Comparison of ENCODE assay signal across 8 mouse cellular contexts in genomic region chr6:13837916-13838676, GRCm38 (mm10). TPM values are rescaled to one million over a fixed set of nuclear protein-coding genes. Genes with fewer than 3 reads are reported as not detected.
DNase-seq lines count a peak whose midpoint lies in the region; ATAC-seq and TF ChIP-seq lines count a peak whose summit lies in the region.

No protein-coding gene starts in this region.

- H3K36me3 ChIP-seq in ES-E14 (ENCODE audit: control insufficient read depth, insufficient read depth, low read length, poor library complexity, severe bottlenecking) (no peaks in the 10 kb centered on the region), macrophage (ENCODE audit: inconsistent target) (no peaks in the 10 kb centered on the region)
- H3K36me3 ChIP-seq in embryonic facial prominence, embryonic 14.5 days (ENCODE audit: control insufficient read depth, insufficient read depth, low read length): no peaks in the 10 kb centered on the region
- no peaks in the 10 kb centered on the region for H3K36me3 ChIP-seq in intestine, embryonic 16.5 days (ENCODE audit: control insufficient read depth, insufficient read depth, low read length)
- no peaks in the 10 kb centered on the region for H3K36me3 ChIP-seq in stomach, embryonic 16.5 days (ENCODE audit: control insufficient read depth, insufficient read depth, low read length)

- peak overlapping the region; percentile 71 for H3K9ac ChIP-seq in ES-E14 (ENCODE audit: insufficient read depth, low read depth, low read length, poor library complexity, severe bottlenecking)
- H3K9ac ChIP-seq in embryonic facial prominence, embryonic 14.5 days (ENCODE audit: low read depth, low read length): peak overlapping the region; percentile 87
- peak overlapping the region; percentile 89 for H3K9ac ChIP-seq in intestine, embryonic 16.5 days (ENCODE audit: low read depth, low read length)
- peak overlapping the region; percentile 87 for H3K9ac ChIP-seq in stomach, embryonic 16.5 days (ENCODE audit: low read length)

- no peaks in the 10 kb centered on the region for H3K9me3 ChIP-seq in ES-E14 (ENCODE audit: control insufficient read depth, insufficient read depth, low read depth, low read length)
- no peaks in the 10 kb centered on the region for H3K9me3 ChIP-seq in embryonic facial prominence, embryonic 14.5 days (ENCODE audit: control insufficient read depth, low read length)
- no peaks in the 10 kb centered on the region for H3K9me3 ChIP-seq in intestine, embryonic 16.5 days (ENCODE audit: control insufficient read depth, low read length)
- no peaks in the 10 kb centered on the region for H3K9me3 ChIP-seq in stomach, embryonic 16.5 days (replicated peaks; ENCODE audit: control insufficient read depth, low read length)

- no peaks in the 10 kb centered on the region for H3K79me2 ChIP-seq in macrophage (ENCODE audit: inconsistent target)

- in situ Hi-C loops in ES-E14 (cut with MboI; ENCODE audit: low sequenced_read_pairs in 2 of 2, unreplicated experiment in 2 of 2): no loop called here

- intact Hi-C loops in gastrocnemius, adult 2 months (cut with DNase I): no loop called here

- no peak for DNase-seq in gastrocnemius, adult 2 months
- no peak for DNase-seq in gastrocnemius, postnatal 4 days (ENCODE audit: low spot score in 2 of 2)
- no peak for DNase-seq in ES-E14 (ENCODE audit: low read depth, low spot score)
- peak; percentile 11 for DNase-seq in embryonic facial prominence, embryonic 14.5 days (ENCODE audit: low spot score)
- no peak for DNase-seq in kidney, postnatal 14 days

- no peaks in the 10 kb centered on the region for H3K27me3 ChIP-seq in embryonic facial prominence, embryonic 14.5 days (replicated peaks; ENCODE audit: control insufficient read depth, insufficient read depth, low read length)
- no peaks in the 10 kb centered on the region for H3K27me3 ChIP-seq in intestine, embryonic 16.5 days (replicated peaks; ENCODE audit: control insufficient read depth, insufficient read depth, low read length)
- H3K27me3 ChIP-seq in stomach, embryonic 16.5 days (ENCODE audit: control insufficient read depth, insufficient read depth, low read length): no peaks in the 10 kb centered on the region

- H3K4me2 ChIP-seq in embryonic facial prominence, embryonic 14.5 days (ENCODE audit: low read depth, low read length): peak overlapping the region; percentile 90
- peak overlapping the region; percentile 95 for H3K4me2 ChIP-seq in intestine, embryonic 16.5 days (ENCODE audit: low read depth, low read length)
- H3K4me2 ChIP-seq in stomach, embryonic 16.5 days (ENCODE audit: low read depth, low read length): peak overlapping the region; percentile 82

- TF ChIP-seq CTCF in gastrocnemius, adult 2 months (IDR thresholded peaks at IDR 0.05): no peak

- peak overlapping the region; percentile 75 for H3K4me3 ChIP-seq in gastrocnemius, adult 2 months
- peak overlapping the region; percentile 69 to 73 for H3K4me3 ChIP-seq in ES-E14 (ENCODE audit: insufficient read depth in 1 of 2, low read depth in 1 of 2, low read length in 2 of 2, poor library complexity in 1 of 2, severe bottlenecking in 1 of 2)
- H3K4me3 ChIP-seq in embryonic facial prominence, embryonic 14.5 days (ENCODE audit: low read depth, low read length): peak overlapping the region; percentile 63
- H3K4me3 ChIP-seq in intestine, embryonic 16.5 days (ENCODE audit: low read length): peak overlapping the region; percentile 69
- H3K4me3 ChIP-seq in macrophage (ENCODE audit: inconsistent target): peak overlapping the region; percentile 48
- peak overlapping the region; percentile 63 for H3K4me3 ChIP-seq in stomach, embryonic 16.5 days (replicated peaks; ENCODE audit: low read length)

- ATAC-seq in embryonic facial prominence, embryonic 14.5 days (ENCODE audit: low read depth): peak; percentile 30; the same call in 1 of the 2 replicates
- peak; percentile 41 for ATAC-seq in intestine, embryonic 16.5 days
- no peak; the same call in 1 of the 2 replicates for ATAC-seq in stomach, embryonic 16.5 days (ENCODE audit: insufficient read depth, low FRiP score)

- peaks cover 0 to 2% of the 10 kb centered on the region in 2 experiments; a peak in 1 of 4 replicates for H3K4me1 ChIP-seq in ES-E14 (ENCODE audit: control insufficient read depth in 2 of 2, insufficient read depth in 2 of 2, low read length in 2 of 2, poor library complexity in 1 of 2)
- no peaks in the 10 kb centered on the region for H3K4me1 ChIP-seq in embryonic facial prominence, embryonic 14.5 days (ENCODE audit: control insufficient read depth, insufficient read depth, low read length)
- no peaks in the 10 kb centered on the region for H3K4me1 ChIP-seq in intestine, embryonic 16.5 days (ENCODE audit: control insufficient read depth, insufficient read depth, low read length)
- H3K4me1 ChIP-seq in stomach, embryonic 16.5 days (ENCODE audit: control insufficient read depth, insufficient read depth, low read length): no peaks in the 10 kb centered on the region

- WGBS in embryonic facial prominence, embryonic 14.5 days: 2% methylated on average over 19 of the region's 19 CpGs
- 2% methylated on average over 19 of the region's 19 CpGs for WGBS in intestine, embryonic 16.5 days
- WGBS in macrophage (ENCODE audit: missing documents): 2% methylated on average over 16 of the region's 19 CpGs
- WGBS in stomach, embryonic 16.5 days: 2% methylated on average over 19 of the region's 19 CpGs

- peak overlapping the region; percentile 71; the same call in 1 of the 2 replicates for H3K27ac ChIP-seq in gastrocnemius, adult 2 months
- H3K27ac ChIP-seq in ES-E14 (ENCODE audit: insufficient read depth, low read depth, low read length, poor library complexity, severe bottlenecking) (no peak overlapping the region), macrophage (0 out of 2 replicates have a peak overlapping the region, but pooled peaks have one; percentile 15)
- peak overlapping the region; percentile 86 for H3K27ac ChIP-seq in embryonic facial prominence, embryonic 14.5 days (replicated peaks; ENCODE audit: low read depth, low read length)
- H3K27ac ChIP-seq in intestine, embryonic 16.5 days (ENCODE audit: low read length): peak overlapping the region; percentile 86
- H3K27ac ChIP-seq in stomach, embryonic 16.5 days (ENCODE audit: low read length): peak overlapping the region; percentile 63

TF ChIP-seq in ES-E14, 5 proteins besides CTCF, POLR2A, EP300 and RAD21:
- TF ChIP-seq HCFC1 (IDR thresholded peaks at IDR 0.05; ENCODE audit: borderline replicate concordance, insufficient read depth, low read length) (no peak), ZC3H11A (IDR thresholded peaks at IDR 0.05; ENCODE audit: borderline replicate concordance, low read depth, low read length) (no peak), ZNF384 (IDR thresholded peaks at IDR 0.05; ENCODE audit: low read depth, low read length) (no peak), CHD2 (IDR thresholded peaks at IDR 0.05; ENCODE audit: low read depth, low read length) (no peak), MAFK (IDR thresholded peaks at IDR 0.05; ENCODE audit: insufficient read depth, low read depth, low read length) (no peak)
TF ChIP-seq in ES-E14: peak in this region for 0.

RNA-seq across cellular contexts. Expression of gene Gpr85, which starts 1.6 kb away (rescaled TPM):
- under 1 TPM; 0.17 to 0.18 TPM for total RNA-seq in gastrocnemius, adult 2 months (2021)
- 1 to 10 TPM; 1.7 to 3.0 TPM for total RNA-seq in gastrocnemius, postnatal 4 days (2021)
- 1.0 and 1.2 TPM in 2 replicates for total RNA-seq in ES-E14 (2012; rRNA removed)
- polyA plus RNA-seq in embryonic facial prominence, embryonic 14.5 days (2014; fragmentation: Nextera tagmentation; extraction: Ambion mirVana): 6.1 and 7.4 TPM in 2 replicates
- 3.5 and 3.9 TPM in 2 replicates for polyA plus RNA-seq in intestine, embryonic 16.5 days (2015; fragmentation: Nextera tagmentation; extraction: Ambion mirVana)
- total RNA-seq in macrophage (2018; cell fraction: chromatin; rRNA removed): 100 to 1,000 TPM in 9 of 26 experiments, 10 to 100 TPM in 14, 1 to 10 TPM in 3; 4.4 to 269 (median 61.6) TPM
- total RNA-seq in macrophage (2018; cell fraction: cytosol; rRNA removed): 10 to 100 TPM in 18 of 26 experiments, 1 to 10 TPM in 8; 1.5 to 55.5 (median 16.9) TPM
- 100 to 1,000 TPM in 12 of 26 experiments, 10 to 100 TPM in 12, 1 to 10 TPM in 2; 5.4 to 288 (median 88.4) TPM for total RNA-seq in macrophage (2018; cell fraction: nucleus; rRNA removed)
- 2.0 to 3.1 TPM (median 2.0 TPM) in 3 replicates for polyA plus RNA-seq in macrophage (2018)
- 2.9 and 3.0 TPM in 2 replicates for polyA plus RNA-seq in stomach, embryonic 16.5 days (2015; fragmentation: Nextera tagmentation; extraction: Ambion mirVana)

RNA-seq across cellular contexts. Expression of gene 2610001J05Rik, which starts 33.2 kb away (rescaled TPM):
- 10 to 100 TPM; 29.3 to 36.1 TPM for total RNA-seq in gastrocnemius, adult 2 months (2021)
- total RNA-seq in gastrocnemius, postnatal 4 days (2021): 10 to 100 TPM; 37.4 to 37.5 TPM
- 20.1 and 29.1 TPM in 2 replicates for total RNA-seq in ES-E14 (2012; rRNA removed)
- 82.5 and 87.2 TPM in 2 replicates for polyA plus RNA-seq in embryonic facial prominence, embryonic 14.5 days (2014; fragmentation: Nextera tagmentation; extraction: Ambion mirVana)
- 104 and 113 TPM in 2 replicates for polyA plus RNA-seq in intestine, embryonic 16.5 days (2015; fragmentation: Nextera tagmentation; extraction: Ambion mirVana)
- 10 to 100 TPM; 14.2 to 95.5 (median 37.2) TPM for total RNA-seq in macrophage (2018; cell fraction: chromatin; rRNA removed)
- 10 to 100 TPM; 71.8 to 99.5 (median 83.0) TPM for total RNA-seq in macrophage (2018; cell fraction: cytosol; rRNA removed)
- 100 to 1,000 TPM in 11 of 26 experiments, 10 to 100 TPM in 15; 53.5 to 180 (median 96.1) TPM for total RNA-seq in macrophage (2018; cell fraction: nucleus; rRNA removed)
- polyA plus RNA-seq in macrophage (2018): 63.4 to 125 TPM (median 90.9 TPM) in 3 replicates
- polyA plus RNA-seq in stomach, embryonic 16.5 days (2015; fragmentation: Nextera tagmentation; extraction: Ambion mirVana): 143 and 146 TPM in 2 replicates
